12 mouse cellular contexts compared by ENCODE assay signal in genomic region chr8:3355586-3355985, GRCm38 (mm10). TPM values are rescaled to one million over a fixed set of nuclear protein-coding genes. Genes with fewer than 3 reads are reported as not detected.
A peak's percentile ranks its signal among the peaks of the same experiment; 100 is the strongest.
DNase-seq lines count a peak whose midpoint lies in the region; ATAC-seq and TF ChIP-seq lines count a peak whose summit lies in the region.
"Had no signal": no experiment of that assay in that cellular context is flagged by ENCODE, and none has a peak within 500 bp of the region (broad histone marks: within the 10 kb centered on the region; RNA-seq: fewer than 3 reads in every experiment).

No protein-coding gene starts in this region.

- no peaks in the 10 kb centered on the region; the same call in 1 of the 2 replicates for H3K4me1 ChIP-seq in liver, embryonic 11.5 days (replicated peaks; ENCODE audit: control insufficient read depth, insufficient read depth, low read length)
- no peaks in the 10 kb centered on the region; the same call in 1 of the 2 replicates for H3K4me1 ChIP-seq in lung, adult 2 months (ENCODE audit: control insufficient read depth, insufficient read depth, low read length)
- H3K4me1 ChIP-seq in embryonic facial prominence, embryonic 10.5 days, result no peaks in the 10 kb centered on the region
- H3K4me1 ChIP-seq: neural tube, embryonic 13.5 days had no signal

- H3K9ac ChIP-seq in liver, embryonic 11.5 days (ENCODE audit: low read depth, low read length), result no peak overlapping the region
- H3K9ac ChIP-seq: neural tube, embryonic 13.5 days had no signal

- no peak for DNase-seq in liver, embryonic 11.5 days (ENCODE audit: low spot score)
- no peak for DNase-seq in liver
- DNase-seq in lung, adult 2 months, result no peak
- DNase-seq in spleen, adult 12 weeks (ENCODE audit: low spot score), result peak; percentile 37
- DNase-seq in cerebellum, adult 11 months, result no peak
- DNase-seq in right cerebral cortex, postnatal 25 days, result no peak
- DNase-seq in embryonic facial prominence, embryonic 10.5 days (ENCODE audit: low spot score), result no peak
- DNase-seq in kidney, adult 9 months, result no peak
- DNase-seq: cerebellum, adult 2 months had no signal

- H3K36me3 ChIP-seq in liver, embryonic 11.5 days (ENCODE audit: control insufficient read depth, insufficient read depth, low read length), result no peaks in the 10 kb centered on the region
- H3K36me3 ChIP-seq in embryonic facial prominence, embryonic 10.5 days (replicated peaks), result no peaks in the 10 kb centered on the region
- H3K36me3 ChIP-seq: G1E; neural tube, embryonic 13.5 days had no signal

- no peaks in the 10 kb centered on the region for H3K9me3 ChIP-seq in liver, embryonic 11.5 days (ENCODE audit: control insufficient read depth, low read length)
- no peaks in the 10 kb centered on the region for H3K9me3 ChIP-seq in embryonic facial prominence, embryonic 10.5 days
- H3K9me3 ChIP-seq: G1E; neural tube, embryonic 13.5 days had no signal

- no peak for TF ChIP-seq POLR2A in lung, adult 2 months (IDR thresholded peaks at IDR 0.05; ENCODE audit: borderline replicate concordance, extremely low read depth, low read depth, low read length)

- H3K4me2 ChIP-seq in liver, embryonic 11.5 days, result no peak overlapping the region
- H3K4me2 ChIP-seq: neural tube, embryonic 13.5 days had no signal

- TF ChIP-seq CTCF in lung, adult 2 months (IDR thresholded peaks at IDR 0.05; ENCODE audit: insufficient read depth, low read length), result 0 out of 2 replicates have a peak, but pooled peaks have one; percentile 14

- H3K27ac ChIP-seq in liver, embryonic 11.5 days (ENCODE audit: low read depth, low read length), result no peak overlapping the region
- no peak overlapping the region for H3K27ac ChIP-seq in embryonic facial prominence, embryonic 10.5 days (replicated peaks)
- H3K27ac ChIP-seq: heart, adult 2 months; neural tube, embryonic 13.5 days had no signal

- no peaks in the 10 kb centered on the region for H3K27me3 ChIP-seq in liver, embryonic 11.5 days (replicated peaks; ENCODE audit: control insufficient read depth, insufficient read depth, low read length)
- no peaks in the 10 kb centered on the region for H3K27me3 ChIP-seq in embryonic facial prominence, embryonic 10.5 days (replicated peaks; ENCODE audit: low read depth, poor library complexity, severe bottlenecking)
- H3K27me3 ChIP-seq: neural tube, embryonic 13.5 days had no signal

- WGBS in liver, embryonic 11.5 days, result 55% methylated on average over 6 of the region's 6 CpGs
- WGBS in lung, adult 2 months, result 45% methylated on average over 6 of the region's 6 CpGs
- 84% methylated on average over 6 of the region's 6 CpGs for WGBS in embryonic facial prominence, embryonic 10.5 days

- H3K4me3 ChIP-seq in liver, embryonic 11.5 days (ENCODE audit: low read depth, low read length), result no peak overlapping the region
- H3K4me3 ChIP-seq in lung, adult 2 months (replicated peaks; ENCODE audit: extremely low read depth, low read depth, low read length), result peak overlapping the region; percentile 8
- no peak overlapping the region for H3K4me3 ChIP-seq in embryonic facial prominence, embryonic 10.5 days
- H3K4me3 ChIP-seq: heart, adult 2 months; neural tube, embryonic 13.5 days had no signal

- 0 out of 2 replicates have a peak, but pooled peaks have one; percentile 11 for ATAC-seq in liver, embryonic 11.5 days (replicated peaks; ENCODE audit: low FRiP score)

RNA-seq across cellular contexts. Expression of gene A430078G23Rik, which starts 2.4 kb away (rescaled TPM):
- polyA plus RNA-seq in liver, embryonic 11.5 days (2014; fragmentation: Nextera tagmentation; extraction: Ambion mirVana), result 0.32 and 0.40 TPM in 2 replicates
- 1.6 and 3.1 TPM in 2 replicates for polyA plus RNA-seq in lung, adult 2 months (2012; rRNA removed)
- 0.14 TPM in 1 of 2 replicates, not detected in the other for polyA plus RNA-seq in embryonic facial prominence, embryonic 10.5 days (2016; fragmentation: Nextera tagmentation; extraction: Ambion mirVana)
- polyA plus RNA-seq: cerebellum, adult 2 months; neural tube, embryonic 13.5 days had no signal

RNA-seq across cellular contexts. Expression of gene Arhgef18, which starts 37.2 kb away (rescaled TPM):
- polyA plus RNA-seq in liver, embryonic 11.5 days (2014; fragmentation: Nextera tagmentation; extraction: Ambion mirVana), result 5.2 and 6.4 TPM in 2 replicates
- polyA plus RNA-seq in lung, adult 2 months (2012; rRNA removed), result 68.7 and 87.9 TPM in 2 replicates
- polyA plus RNA-seq in embryonic facial prominence, embryonic 10.5 days (2016; fragmentation: Nextera tagmentation; extraction: Ambion mirVana), result 9.5 and 9.6 TPM in 2 replicates
